15 mouse cellular contexts compared by ENCODE assay signal in genomic region chr2:74955281-74956128, GRCm38 (mm10).
"Had no signal": no experiment of that assay in that cellular context is flagged by ENCODE, and none has a peak within 500 bp of the region (broad histone marks: within the 10 kb centered on the region; RNA-seq: fewer than 3 reads in every experiment).

No protein-coding gene starts in this region.

- ATAC-seq: liver, postnatal 0 days had no signal

- H3K9me3 ChIP-seq: liver, embryonic 15.5 days; midbrain, embryonic 12.5 days; neural tube, embryonic 12.5 days had no signal

- H3K4me3 ChIP-seq: liver, embryonic 13.5 days; liver, embryonic 15.5 days; midbrain, embryonic 12.5 days; neural tube, embryonic 12.5 days had no signal

- DNase-seq: liver; liver, embryonic 13.5 days; liver, postnatal 0 days; lung, adult 2 months; midbrain, embryonic 14.5 days; right cerebral cortex, postnatal 14 days; thymus, adult 18-20 months; thymus, postnatal 14 days; thymus, postnatal 36 days had no signal

- H3K36me3 ChIP-seq: liver, embryonic 13.5 days; liver, embryonic 15.5 days; midbrain, embryonic 12.5 days; neural tube, embryonic 12.5 days had no signal

- H3K27me3 ChIP-seq: liver, embryonic 13.5 days; liver, embryonic 15.5 days; midbrain, embryonic 12.5 days; neural tube, embryonic 12.5 days had no signal

- H3K9ac ChIP-seq: liver, embryonic 13.5 days; liver, embryonic 15.5 days; liver, postnatal 0 days; midbrain, embryonic 12.5 days; neural tube, embryonic 12.5 days had no signal

- H3K27ac ChIP-seq: liver, embryonic 13.5 days; liver, embryonic 15.5 days; macrophage; midbrain, embryonic 12.5 days; neural tube, embryonic 12.5 days had no signal

- H3K4me1 ChIP-seq: liver, embryonic 13.5 days; liver, embryonic 15.5 days; megakaryocyte, embryonic 14.5 days; midbrain, embryonic 12.5 days; neural tube, embryonic 12.5 days had no signal

- H3K4me2 ChIP-seq: liver, embryonic 11.5 days; liver, embryonic 13.5 days; liver, embryonic 15.5 days; midbrain, embryonic 12.5 days; neural tube, embryonic 12.5 days had no signal
